Mouse (Mus musculus) embryonic facial prominence, embryonic 14.5 days (tissue): ENCODE measurements around the gene Rhox3f. TPM values are rescaled to one million over a fixed set of nuclear protein-coding genes. Genes with fewer than 3 reads are reported as not detected.
"Not testable (repeated sequence)": the region's sequence is repeated elsewhere in the genome, so short reads cannot be mapped to it uniquely, and the experiment has no call there.

Experiments used
- ATAC-seq: fragments of 200-750 bp; cut with Nextera tagmentation; 2 replicates; pipeline ENCODE4 v1.8.0; 2017; ENCODE audit warnings: low read depth, moderate number of reproducible peaks, moderate TSS enrichment
- DNase-seq: peaks from one replicate; pipeline ENCODE4 v3.0.0-alpha.2; 2015; ENCODE audit warnings: low spot score
- H3K27ac ChIP-seq: fragments of 300-500 bp; sonication (generic); replicated peaks from 2 replicates; pipeline ENCODE4 v1.5.1; 2014; ENCODE audit warnings: low read depth, mild to moderate bottlenecking, low read length, moderate library complexity
- H3K27me3 ChIP-seq: fragments of 300-500 bp; sonication (generic); replicated peaks from 2 replicates; pipeline ENCODE4 v1.6.1; 2014; ENCODE audit warnings: low read length; ENCODE audit not compliant: control insufficient read depth, insufficient read depth
- H3K36me3 ChIP-seq: fragments of 300-500 bp; sonication (generic); 2 replicates; pipeline ENCODE4 v1.6.1; 2014; ENCODE audit warnings: low read length, mixed read lengths; ENCODE audit not compliant: control insufficient read depth, insufficient read depth
- H3K4me1 ChIP-seq: fragments of 300-500 bp; sonication (generic); 2 replicates; pipeline ENCODE4 v1.6.1; 2014; ENCODE audit warnings: antibody characterized with exemption, low read length; ENCODE audit not compliant: control insufficient read depth, insufficient read depth
- H3K4me2 ChIP-seq: fragments of 300-500 bp; sonication (generic); 2 replicates; pipeline ENCODE4 v1.6.1; 2014; ENCODE audit warnings: low read depth, mild to moderate bottlenecking, low read length, moderate library complexity, mixed read lengths
- H3K4me3 ChIP-seq: fragments of 300-500 bp; sonication (generic); 2 replicates; pipeline ENCODE4 v1.5.1; 2014; ENCODE audit warnings: low read depth, mild to moderate bottlenecking, low read length
- H3K9ac ChIP-seq: fragments of 300-500 bp; sonication (generic); 2 replicates; pipeline ENCODE4 v1.6.1; 2014; ENCODE audit warnings: low read depth, mild to moderate bottlenecking, low read length, moderate library complexity, mixed read lengths
- H3K9me3 ChIP-seq: fragments of 300-500 bp; sonication (generic); 2 replicates; pipeline ENCODE4 v1.6.1; 2016; ENCODE audit warnings: low read length; ENCODE audit not compliant: control insufficient read depth
- WGBS: fragments of 180-500 bp; shearing (Covaris S2); extraction: QIAGEN DNeasy Blood & Tissue Kit; methylation state at CpG from one replicate; pipeline ENCODE4 v1.1.7; 2014; 5-methylcytosine and 5-hydroxymethylcytosine counted together
- polyA plus RNA-seq: library from polyadenylated mRNA; unstranded; fragments of >200 nt; fragmentation: Nextera tagmentation; extraction: Ambion mirVana; gene quantifications from 2 replicates; pipeline ENCODE4 v1.2.1, GENCODE M21; 2014

Rhox3f gene
- polyA plus RNA-seq, result not detected in 2 replicates

DNA sequence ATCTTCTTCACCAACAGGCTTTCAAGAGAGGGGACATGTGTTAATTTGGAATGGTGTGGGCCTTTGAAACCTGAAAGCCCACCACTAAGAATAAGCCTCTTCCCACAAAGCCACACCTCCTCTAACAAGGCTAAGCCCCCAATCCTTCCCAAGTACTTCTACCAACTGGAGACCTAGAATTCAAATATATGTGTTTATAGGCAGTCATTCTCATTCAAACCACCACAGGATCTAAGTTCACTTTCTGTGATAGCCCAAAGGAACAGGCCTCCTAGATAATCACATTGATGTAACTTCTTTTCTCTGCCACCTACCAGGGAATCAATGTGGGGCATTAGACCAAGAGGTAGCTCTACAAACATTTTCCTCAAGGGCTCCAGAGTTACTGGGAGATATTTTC lies at the start of gene Rhox3f:
TSS of gene Rhox3f (plus strand) at position 301 of the 400 bp plus-strand sequence.
- ATAC-seq, DNase-seq, H3K9me3 ChIP-seq, H3K4me3 ChIP-seq, H3K36me3 ChIP-seq, H3K4me1 ChIP-seq, H3K9ac ChIP-seq, H3K4me2 ChIP-seq, H3K27me3 ChIP-seq, H3K27ac ChIP-seq: not testable (repeated sequence)

DNA sequence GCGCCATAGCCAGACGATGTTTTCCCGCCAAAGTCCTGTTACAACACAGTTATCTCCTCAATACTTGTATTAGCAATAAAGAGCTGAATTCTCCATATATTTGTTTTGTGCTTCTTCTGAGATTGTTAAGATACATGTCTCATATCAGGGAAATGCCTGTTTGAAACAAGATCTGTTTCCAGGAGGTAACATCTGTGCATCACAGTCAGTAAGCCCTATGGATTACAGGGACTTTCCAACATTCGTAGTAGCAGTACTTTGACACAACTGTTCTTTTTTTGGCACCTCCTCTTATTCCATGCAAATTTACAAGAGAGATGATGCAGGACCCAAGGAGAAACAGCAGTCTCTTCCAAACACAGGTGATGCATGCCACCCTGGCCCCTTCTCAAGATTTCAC lies 39.1 kb upstream of the Rhox3f start, which contains the start of gene Rhox3e:
TSS of gene Rhox3e (plus strand) at position 301 of the 400 bp plus-strand sequence.
- not testable (repeated sequence) for H3K27ac ChIP-seq, H3K9ac ChIP-seq, H3K4me2 ChIP-seq, H3K27me3 ChIP-seq, H3K36me3 ChIP-seq, H3K4me3 ChIP-seq, ATAC-seq, H3K4me1 ChIP-seq, H3K9me3 ChIP-seq, DNase-seq
- no CpG with 5 or more reads among the region's 4 CpGs for WGBS

DNA sequence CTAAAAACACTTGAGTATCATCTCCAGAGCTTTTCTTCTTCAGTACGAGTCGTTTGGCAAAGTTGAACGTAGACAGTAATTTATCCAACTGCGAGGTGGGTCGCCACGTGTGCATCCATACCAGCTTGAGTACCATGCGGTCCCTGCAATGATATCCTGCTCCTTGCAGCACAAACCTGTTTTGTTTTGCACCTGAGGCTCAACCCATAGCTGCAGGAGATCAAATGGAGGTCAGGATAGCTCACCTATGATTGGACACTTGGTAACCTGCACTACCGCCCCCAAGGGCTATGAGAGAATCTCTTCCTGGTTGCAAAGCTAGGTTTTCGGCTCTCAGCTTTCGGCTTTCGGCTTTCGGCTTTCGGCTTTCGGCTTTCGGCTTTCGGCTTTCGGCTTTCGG lies 23.7 kb upstream of the Rhox3f start, which contains the start of gene Rhox4e:
TSS of gene Rhox4e (plus strand) at position 301 of the 400 bp plus-strand sequence.
- not testable (repeated sequence) for H3K27me3 ChIP-seq, ATAC-seq, DNase-seq, H3K4me1 ChIP-seq, H3K9ac ChIP-seq, H3K4me2 ChIP-seq, H3K9me3 ChIP-seq, H3K4me3 ChIP-seq, H3K27ac ChIP-seq, H3K36me3 ChIP-seq
- 90% methylated on average over 10 of the region's 18 CpGs for WGBS

DNA sequence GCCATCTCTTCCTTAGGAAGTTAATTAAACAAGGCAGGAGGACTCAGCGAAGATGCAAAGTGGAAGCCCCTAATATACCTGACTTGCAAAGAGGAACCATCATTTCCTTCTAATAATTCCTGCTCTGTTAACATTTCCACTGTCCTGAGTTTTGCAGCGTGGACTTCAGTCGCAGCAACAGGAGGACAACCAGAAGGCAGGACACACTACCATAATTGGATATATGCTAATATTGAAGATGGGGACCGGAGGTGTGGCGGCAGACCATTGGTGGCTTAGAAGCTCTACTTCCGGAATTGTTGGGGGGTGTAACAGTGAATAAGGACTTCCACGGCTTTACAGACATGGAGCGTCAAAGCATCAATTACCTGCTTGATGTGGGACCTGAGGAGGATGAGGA lies 9.7 kb upstream of the Rhox3f start, which contains the start of gene Rhox2f:
TSS of gene Rhox2f (plus strand) at position 301 of the 400 bp plus-strand sequence.
- not testable (repeated sequence) for DNase-seq, H3K36me3 ChIP-seq, H3K4me2 ChIP-seq, H3K4me1 ChIP-seq, H3K4me3 ChIP-seq, H3K27ac ChIP-seq, H3K9ac ChIP-seq, ATAC-seq, H3K27me3 ChIP-seq, H3K9me3 ChIP-seq
- 87% methylated on average over 4 of the region's 8 CpGs for WGBS

DNA sequence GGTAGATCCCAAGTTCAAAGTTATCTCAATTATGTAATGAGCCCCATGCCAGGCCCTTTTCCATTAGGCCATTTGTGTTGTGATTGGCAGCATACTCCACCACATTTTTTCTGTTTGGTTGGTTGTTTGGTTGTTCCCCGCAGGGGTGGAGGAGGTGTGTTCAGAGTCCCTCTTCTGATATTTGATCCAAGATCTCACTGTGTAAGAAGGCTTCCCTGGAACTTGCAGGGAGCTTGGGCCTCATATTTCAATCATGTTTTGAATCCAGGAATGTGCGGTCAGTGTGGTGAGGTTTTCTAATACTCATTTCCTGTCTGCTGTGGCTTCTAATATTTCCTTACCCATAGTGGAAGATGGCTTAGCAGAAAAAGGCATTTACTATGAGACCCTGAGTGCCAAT lies 8.2 kb upstream of the Rhox3f start:
- not testable (repeated sequence) for H3K9me3 ChIP-seq, H3K27ac ChIP-seq, H3K36me3 ChIP-seq, H3K27me3 ChIP-seq, ATAC-seq, H3K9ac ChIP-seq, H3K4me3 ChIP-seq, H3K4me1 ChIP-seq, H3K4me2 ChIP-seq
- DNase-seq, result peak; percentile 16
- 37% methylated on average over 2 of the region's 2 CpGs for WGBS

DNA sequence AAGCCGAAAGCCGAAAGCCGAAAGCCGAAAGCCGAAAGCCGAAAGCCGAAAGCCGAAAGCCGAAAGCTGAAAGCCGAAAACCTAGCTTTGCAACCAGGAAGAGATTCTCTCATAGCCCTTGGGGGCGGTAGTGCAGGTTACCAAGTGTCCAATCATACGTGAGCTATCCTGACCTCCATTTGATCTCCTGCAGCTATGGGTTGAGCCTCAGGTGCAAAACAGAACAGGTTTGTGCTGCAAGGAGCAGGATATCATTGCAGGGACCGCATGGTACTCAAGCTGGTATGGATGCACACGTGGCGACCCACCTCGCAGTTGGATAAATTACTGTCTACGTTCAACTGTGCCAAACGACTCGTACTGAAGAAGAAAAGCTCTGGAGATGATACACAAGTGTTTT lies 26.8 kb downstream of the Rhox3f start, which contains the start of gene Rhox4f:
TSS of gene Rhox4f (minus strand) at position 101 of the 400 bp plus-strand sequence.
- ATAC-seq, H3K4me3 ChIP-seq, H3K27ac ChIP-seq, H3K4me1 ChIP-seq, H3K9ac ChIP-seq, H3K36me3 ChIP-seq, H3K9me3 ChIP-seq, H3K4me2 ChIP-seq, H3K27me3 ChIP-seq, DNase-seq: not testable (repeated sequence)
- 92% methylated on average over 15 of the region's 19 CpGs for WGBS

DNA sequence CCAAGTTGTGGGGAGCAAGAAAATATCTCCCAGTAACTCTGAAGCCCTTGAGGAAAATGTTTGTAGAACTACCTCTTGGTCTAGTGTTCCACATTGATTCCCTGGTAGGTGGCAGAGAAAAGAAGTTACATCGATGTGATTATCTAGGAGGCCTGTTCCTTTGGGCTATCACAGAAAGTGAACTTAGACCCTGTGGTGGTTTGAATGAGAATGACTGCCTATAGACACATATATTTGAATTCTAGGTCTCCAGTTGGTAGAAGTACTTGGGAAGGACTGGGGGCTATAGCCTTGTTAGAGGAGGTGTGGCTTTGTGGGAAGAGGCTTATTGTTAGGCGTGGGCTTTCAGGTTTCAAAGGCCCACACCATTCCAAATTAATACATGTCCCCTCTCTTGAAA lies 47.7 kb downstream of the Rhox3f start, which contains the start of gene Rhox3g:
TSS of gene Rhox3g (minus strand) at position 101 of the 400 bp plus-strand sequence.
- not testable (repeated sequence) for H3K4me1 ChIP-seq, H3K9ac ChIP-seq, H3K27ac ChIP-seq, ATAC-seq, H3K4me2 ChIP-seq, H3K4me3 ChIP-seq, H3K36me3 ChIP-seq, DNase-seq, H3K27me3 ChIP-seq, H3K9me3 ChIP-seq
- 89% methylated on average over 2 of the region's 2 CpGs for WGBS

Other genes with a start within 250 kb of the Rhox3f start
- gene Rhox3a2, start 201.0 kb upstream of the Rhox3f start, polyA plus RNA-seq, result not detected in 2 replicates
- gene Rhox4a2, start 190.1 kb upstream of the Rhox3f start, polyA plus RNA-seq, result 0.81 and 1.0 TPM in 2 replicates
- not detected in 2 replicates for gene Rhox2b, start 168.9 kb upstream of the Rhox3f start, polyA plus RNA-seq
- 0.40 and 0.68 TPM in 2 replicates for gene Rhox4b, start 148.5 kb upstream of the Rhox3f start, polyA plus RNA-seq
- 0.73 TPM in 1 of 2 replicates, not detected in the other for gene Rhox2c, start 127.3 kb upstream of the Rhox3f start, polyA plus RNA-seq
- 0.22 TPM in 1 of 2 replicates, not detected in the other for gene Rhox3c, start 122.4 kb upstream of the Rhox3f start, polyA plus RNA-seq
- not detected in 2 replicates for gene Rhox4c, start 100.7 kb upstream of the Rhox3f start, polyA plus RNA-seq
- not detected in 2 replicates for gene Rhox2d, start 87.6 kb upstream of the Rhox3f start, polyA plus RNA-seq
- not detected in 2 replicates for gene Rhox4d, start 66.6 kb upstream of the Rhox3f start, polyA plus RNA-seq
- 0.22 TPM in 1 of 2 replicates, not detected in the other for gene Rhox2e, start 50.5 kb upstream of the Rhox3f start, polyA plus RNA-seq
- not detected in 2 replicates for gene Rhox3e, start 39.0 kb upstream of the Rhox3f start, polyA plus RNA-seq
- not detected in 2 replicates for gene Rhox4e, start 23.6 kb upstream of the Rhox3f start, polyA plus RNA-seq
- gene Rhox2f, start 9.6 kb upstream of the Rhox3f start, polyA plus RNA-seq, result not detected in 2 replicates
- gene Rhox4f, start 26.7 kb downstream of the Rhox3f start, polyA plus RNA-seq, result not detected in 2 replicates
- not detected in 2 replicates for gene Rhox3g, start 47.6 kb downstream of the Rhox3f start, polyA plus RNA-seq
- not detected in 2 replicates for gene Rhox2g, start 62.5 kb downstream of the Rhox3f start, polyA plus RNA-seq
- gene Rhox4g, start 70.3 kb downstream of the Rhox3f start, polyA plus RNA-seq, result not detected in 2 replicates
- not detected in 2 replicates for gene Rhox3h, start 87.8 kb downstream of the Rhox3f start, polyA plus RNA-seq
- not detected in 2 replicates for gene Rhox2h, start 92.3 kb downstream of the Rhox3f start, polyA plus RNA-seq
- gene Rhox5, start 223.8 kb downstream of the Rhox3f start, polyA plus RNA-seq, result 0.63 and 1.7 TPM in 2 replicates
- 0.33 and 0.41 TPM in 2 replicates for gene Rhox6, start 245.9 kb downstream of the Rhox3f start, polyA plus RNA-seq